Mouse (Mus musculus): ENCODE measurements around the gene Cirbp. TPM values are rescaled to one million over a fixed set of nuclear protein-coding genes. Genes with fewer than 3 reads are reported as not detected.
A peak's percentile ranks its signal among the peaks of the same experiment; 100 is the strongest.

Gene Cirbp
- total and polyA plus RNA-seq, 2 experiments from 2014 or later: 121 to 330 TPM

DNA sequence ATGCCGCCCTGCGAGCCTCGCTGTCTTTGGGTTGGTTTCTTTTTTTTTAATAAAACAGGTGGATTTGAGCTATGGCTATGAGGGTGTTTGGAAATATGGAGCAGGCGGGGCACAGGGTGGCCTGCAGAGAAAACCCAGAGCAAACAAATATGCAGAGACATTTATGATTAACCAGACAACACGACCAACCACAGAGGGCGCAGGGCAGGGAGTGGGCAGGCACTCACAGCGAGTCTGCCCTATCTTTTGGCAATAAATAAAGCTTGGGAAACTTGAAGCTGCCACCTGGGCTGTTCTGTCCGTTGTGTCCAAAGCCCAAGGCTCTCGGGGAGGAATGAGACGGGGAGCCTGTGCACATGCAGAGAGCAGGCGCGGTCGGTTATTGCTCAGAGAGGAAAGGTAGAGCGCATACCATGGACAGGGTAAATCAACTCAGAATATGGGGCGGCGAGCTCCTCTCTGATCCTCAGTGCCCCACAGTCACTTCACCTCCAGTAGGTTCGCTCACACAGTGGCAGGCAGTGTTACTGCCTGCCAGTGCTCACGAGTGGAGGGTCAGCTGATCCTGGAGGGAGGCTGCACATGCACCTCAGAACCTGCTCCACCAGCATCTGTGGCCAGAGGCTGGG, 35.3 kb upstream of the Cirbp start:
- Histone ChIP-seq H3K4me3 (ENCODE audit: low read depth, low read length) (no peak overlapping the region), H3K9me3 (replicated peaks; ENCODE audit: control insufficient read depth, low read length) (no peaks in the 10 kb centered on the region), H3K27ac (ENCODE audit: low read depth) (no peak overlapping the region), H3K36me3 (replicated peaks; ENCODE audit: control insufficient read depth, insufficient read depth, low read length) (peaks cover 66% of the 10 kb centered on the region), H3K4me2 (ENCODE audit: low read depth, low read length) (no peak overlapping the region), H3K4me1 (ENCODE audit: control insufficient read depth, insufficient read depth) (0 out of 2 replicates have a peak, but pooled peaks cover 4% of the 10 kb centered on the region), H3K27me3 (ENCODE audit: control insufficient read depth, insufficient read depth, low read length) (no peaks in the 10 kb centered on the region), H3K9ac (replicated peaks; ENCODE audit: low read depth, low read length) (no peak overlapping the region)
- ATAC-seq (ENCODE audit: insufficient read depth, low read depth): no peak
- 87% methylated on average over 18 of the region's 18 CpGs for WGBS
- DNase-seq (ENCODE audit: low spot score): no peak
- TF ChIP-seq EP300 (IDR thresholded peaks at IDR 0.05; ENCODE audit: low read depth) (no peak), CTCF (IDR thresholded peaks at IDR 0.05; ENCODE audit: low read depth) (no peak)

DNA sequence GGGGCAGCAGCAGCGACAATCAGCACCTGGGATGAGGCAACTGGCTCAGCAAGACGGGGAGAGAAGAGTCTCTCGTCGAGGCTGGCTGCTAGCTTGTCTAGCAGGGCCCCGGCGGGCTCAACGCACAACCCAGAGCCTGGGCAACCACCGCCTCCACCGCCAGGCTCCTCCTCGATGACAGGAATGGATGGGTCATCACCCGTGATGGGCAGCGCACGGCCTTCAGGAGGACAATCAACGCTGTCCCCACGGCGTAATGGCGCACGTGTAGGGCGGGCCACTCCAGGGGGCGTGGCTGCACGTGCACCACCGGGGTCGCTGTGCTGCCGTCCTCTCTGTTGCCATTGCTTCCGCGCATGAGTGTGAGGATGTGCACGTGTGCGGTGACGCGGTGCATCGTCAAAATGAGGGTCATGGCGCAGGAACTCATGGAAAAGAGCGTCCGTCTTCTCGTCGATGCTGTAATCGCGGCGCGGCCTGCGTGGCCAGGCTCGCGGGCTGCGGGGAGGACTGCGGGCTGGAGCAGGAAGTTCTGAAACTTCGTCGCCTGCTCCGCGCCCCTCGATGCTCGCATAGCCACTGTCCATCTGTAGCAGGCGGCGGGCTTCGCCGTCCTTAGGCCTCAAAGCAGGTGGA, 34.4 kb upstream of the Cirbp start:
- H3K9me3 ChIP-seq (replicated peaks; ENCODE audit: control insufficient read depth, low read length): no peaks in the 10 kb centered on the region
- H3K4me1 ChIP-seq (ENCODE audit: control insufficient read depth, insufficient read depth): 0 out of 2 replicates have a peak, but pooled peaks cover 4% of the 10 kb centered on the region
- no peak overlapping the region for H3K27ac ChIP-seq (ENCODE audit: low read depth)
- ATAC-seq (ENCODE audit: insufficient read depth, low read depth) (no peak), DNase-seq (ENCODE audit: low spot score) (no peak)
- no peak overlapping the region for H3K4me3 ChIP-seq (ENCODE audit: low read depth, low read length)
- H3K36me3 ChIP-seq (replicated peaks; ENCODE audit: control insufficient read depth, insufficient read depth, low read length): peaks cover 57% of the 10 kb centered on the region
- no peak overlapping the region for H3K9ac ChIP-seq (replicated peaks; ENCODE audit: low read depth, low read length)
- peaks cover 2% of the 10 kb centered on the region; the same call in 1 of the 2 replicates for H3K27me3 ChIP-seq (ENCODE audit: control insufficient read depth, insufficient read depth, low read length)
- TF ChIP-seq CTCF (IDR thresholded peaks at IDR 0.05; ENCODE audit: low read depth) (no peak), EP300 (IDR thresholded peaks at IDR 0.05; ENCODE audit: low read depth) (no peak)
- no peak overlapping the region for H3K4me2 ChIP-seq (ENCODE audit: low read depth, low read length)
- 35% methylated on average over 55 of the region's 55 CpGs for WGBS

DNA sequence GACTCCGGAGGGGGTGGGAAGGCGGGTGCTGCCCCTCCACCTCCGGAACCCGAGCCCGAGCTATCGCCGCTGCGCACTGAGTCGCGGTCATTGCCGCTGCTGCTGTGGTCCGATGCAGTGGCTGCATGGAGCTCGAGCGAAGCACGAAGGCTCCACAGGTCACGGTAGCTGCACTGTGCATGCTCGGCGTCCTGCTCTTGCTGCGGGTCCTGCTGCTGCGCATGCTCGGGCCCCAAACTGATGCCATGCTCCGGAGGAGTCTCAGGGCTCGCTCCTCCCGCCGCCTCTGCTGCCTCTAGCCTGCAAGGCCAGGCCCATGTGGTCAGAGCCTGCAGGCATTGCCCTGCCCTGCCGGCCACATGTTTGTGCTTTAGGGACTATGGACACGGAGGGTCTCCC, 33.8 kb upstream of the Cirbp start:
- H3K4me2 ChIP-seq (ENCODE audit: low read depth, low read length): no peak overlapping the region
- no peak overlapping the region for H3K4me3 ChIP-seq (ENCODE audit: low read depth, low read length)
- 0 out of 2 replicates have a peak, but pooled peaks cover 4% of the 10 kb centered on the region for H3K4me1 ChIP-seq (ENCODE audit: control insufficient read depth, insufficient read depth)
- WGBS: 63% methylated on average over 27 of the region's 27 CpGs
- TF ChIP-seq EP300 (IDR thresholded peaks at IDR 0.05; ENCODE audit: low read depth): no peak
- no peak overlapping the region for H3K27ac ChIP-seq (ENCODE audit: low read depth)
- no peaks in the 10 kb centered on the region for H3K9me3 ChIP-seq (replicated peaks; ENCODE audit: control insufficient read depth, low read length)
- H3K36me3 ChIP-seq (replicated peaks; ENCODE audit: control insufficient read depth, insufficient read depth, low read length): peaks cover 52% of the 10 kb centered on the region
- H3K9ac ChIP-seq (replicated peaks; ENCODE audit: low read depth, low read length): no peak overlapping the region
- H3K27me3 ChIP-seq (ENCODE audit: control insufficient read depth, insufficient read depth, low read length): peaks cover 6% of the 10 kb centered on the region; the same call in 1 of the 2 replicates
- DNase-seq (ENCODE audit: low spot score) (no peak), ATAC-seq (ENCODE audit: insufficient read depth, low read depth) (no peak)

DNA sequence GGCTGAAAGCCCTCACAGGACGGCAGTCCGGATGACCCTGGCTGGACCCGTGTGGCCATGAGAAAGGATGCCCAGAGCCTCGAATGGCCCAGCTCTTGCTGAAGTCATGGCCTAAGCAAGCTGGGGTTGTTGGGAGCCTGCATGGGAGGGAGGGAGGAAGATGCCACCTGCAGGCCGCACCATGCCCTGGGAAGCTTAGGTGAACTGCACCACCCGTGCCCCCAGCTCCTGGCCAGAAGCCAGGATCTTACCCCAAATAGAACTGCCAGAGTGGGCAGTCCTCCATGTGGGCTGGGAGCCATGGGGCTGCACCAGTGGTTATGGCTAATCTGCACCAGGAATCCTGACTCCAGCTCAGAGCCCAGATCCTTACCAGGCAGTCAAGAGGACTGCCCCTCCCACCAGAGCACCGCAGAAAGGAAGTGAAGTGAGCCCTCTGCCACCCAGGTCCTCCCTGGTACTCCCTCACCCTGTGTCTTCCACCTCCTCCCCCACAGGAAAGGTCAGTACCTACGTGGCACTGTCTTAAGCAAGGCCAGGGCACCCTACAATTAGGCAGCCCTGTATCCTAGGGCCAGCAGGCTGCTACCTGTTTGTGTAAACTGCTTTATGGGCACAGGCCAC, 32.4 kb upstream of the Cirbp start:
- no peak overlapping the region for H3K9ac ChIP-seq (replicated peaks; ENCODE audit: low read depth, low read length)
- 30% methylated on average over 8 of the region's 8 CpGs for WGBS
- peak; percentile 60 for DNase-seq (ENCODE audit: low spot score)
- TF ChIP-seq EP300 (IDR thresholded peaks at IDR 0.05; ENCODE audit: low read depth) (0 out of 2 replicates have a peak, but pooled peaks have one; percentile 43), CTCF (IDR thresholded peaks at IDR 0.05; ENCODE audit: low read depth) (peak; percentile 48)
- no peak overlapping the region for H3K4me2 ChIP-seq (ENCODE audit: low read depth, low read length)
- H3K36me3 ChIP-seq (replicated peaks; ENCODE audit: control insufficient read depth, insufficient read depth, low read length): peaks cover 38% of the 10 kb centered on the region
- peaks cover 15% of the 10 kb centered on the region; the same call in 1 of the 2 replicates for H3K27me3 ChIP-seq (ENCODE audit: control insufficient read depth, insufficient read depth, low read length)
- no peaks in the 10 kb centered on the region for H3K9me3 ChIP-seq (replicated peaks; ENCODE audit: control insufficient read depth, low read length)
- H3K4me1 ChIP-seq (ENCODE audit: control insufficient read depth, insufficient read depth): peaks cover 13% of the 10 kb centered on the region
- ATAC-seq (ENCODE audit: insufficient read depth, low read depth): peak; percentile 69
- H3K27ac ChIP-seq (ENCODE audit: low read depth): peak overlapping the region; percentile 4; the same call in 1 of the 2 replicates
- no peak overlapping the region for H3K4me3 ChIP-seq (ENCODE audit: low read depth, low read length)

DNA sequence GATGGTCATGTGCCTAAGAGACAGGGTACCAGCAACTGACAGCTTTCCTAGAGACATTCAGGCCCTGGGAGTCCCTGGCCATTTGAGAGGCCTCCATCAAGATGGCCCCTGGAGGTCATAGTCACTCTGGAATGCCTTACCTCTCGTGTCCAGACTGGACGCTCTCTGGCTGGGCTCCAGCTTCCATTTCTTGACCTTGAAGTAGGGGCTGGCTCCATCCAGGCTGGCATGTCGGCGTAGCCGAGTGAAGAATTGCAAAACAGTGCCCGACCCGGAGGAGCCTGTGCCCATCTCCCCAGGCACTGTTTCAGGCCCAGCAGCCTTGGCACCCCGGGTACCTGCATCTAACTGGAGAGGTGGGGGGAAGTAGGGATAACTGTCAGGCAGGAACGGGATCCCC, 31.4 kb upstream of the Cirbp start:
- peaks cover 21% of the 10 kb centered on the region for H3K4me1 ChIP-seq (ENCODE audit: control insufficient read depth, insufficient read depth)
- no peak overlapping the region for H3K27ac ChIP-seq (ENCODE audit: low read depth)
- peaks cover 22% of the 10 kb centered on the region; the same call in 1 of the 2 replicates for H3K27me3 ChIP-seq (ENCODE audit: control insufficient read depth, insufficient read depth, low read length)
- 82% methylated on average over 9 of the region's 9 CpGs for WGBS
- H3K4me2 ChIP-seq (ENCODE audit: low read depth, low read length): no peak overlapping the region
- no peak overlapping the region for H3K9ac ChIP-seq (replicated peaks; ENCODE audit: low read depth, low read length)
- H3K36me3 ChIP-seq (replicated peaks; ENCODE audit: control insufficient read depth, insufficient read depth, low read length): peaks cover 27% of the 10 kb centered on the region
- no peak overlapping the region for H3K4me3 ChIP-seq (ENCODE audit: low read depth, low read length)
- no peaks in the 10 kb centered on the region for H3K9me3 ChIP-seq (replicated peaks; ENCODE audit: control insufficient read depth, low read length)
- DNase-seq (ENCODE audit: low spot score) (no peak), ATAC-seq (ENCODE audit: insufficient read depth, low read depth) (no peak)
- no peak for TF ChIP-seq EP300 (IDR thresholded peaks at IDR 0.05; ENCODE audit: low read depth)

Data from heart, postnatal 0 days (tissue).